Mouse (Mus musculus): ENCODE results near the gene Slc34a1. TPM values are rescaled to one million over a fixed set of nuclear protein-coding genes. Genes with fewer than 3 reads are reported as not detected.
"Not testable (repeated sequence)": the region's sequence is repeated elsewhere in the genome, so short reads cannot be mapped to it uniquely, and the experiment has no call there.

The Slc34a1 gene
- total RNA-seq, 2 experiments from 2014 or later, result not detected

DNA sequence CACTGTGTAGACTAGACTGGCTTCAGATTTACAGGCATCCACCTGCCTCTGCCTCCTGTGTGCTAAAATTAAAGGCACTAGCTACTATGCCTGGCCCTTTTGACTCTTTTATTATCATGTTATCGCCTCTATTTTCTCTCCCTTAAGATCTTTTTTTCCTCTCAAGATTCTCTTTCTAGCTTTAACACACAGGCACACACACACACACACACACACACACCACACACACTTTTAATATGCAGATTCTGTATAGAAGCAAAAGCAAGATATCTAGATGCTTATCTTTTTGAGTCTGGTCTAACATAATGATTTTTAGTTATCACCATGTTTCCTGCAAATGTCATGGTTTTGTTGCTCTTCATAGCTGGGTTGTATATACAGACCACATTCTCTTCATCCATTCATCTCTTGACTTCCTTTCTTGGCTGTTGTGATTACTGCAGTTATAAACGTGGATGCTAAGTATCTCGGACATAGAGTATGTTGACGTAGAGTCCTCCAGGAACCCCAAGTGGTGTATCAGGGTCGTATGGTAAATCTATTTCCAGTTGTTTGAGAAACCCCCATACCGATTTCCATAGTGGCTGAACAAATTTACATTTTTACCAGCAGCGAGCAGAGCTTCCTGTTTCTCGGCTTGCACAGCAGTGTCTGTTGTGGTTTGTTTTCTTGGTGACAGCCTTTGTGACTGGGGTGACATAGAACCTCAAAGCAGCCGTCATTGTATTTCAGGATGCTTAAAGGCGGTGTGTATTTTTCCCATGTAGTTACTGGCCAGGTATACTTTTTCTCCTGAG is 34.1 kb downstream of the Slc34a1 start:
- no peak for DNase-seq
- intact Hi-C loops (cut with DNase I), result no loop called here

GRCm38 (mm10) chr13:55437111-55437629 is 39.2 kb downstream of the Slc34a1 start:
- intact Hi-C loops (cut with DNase I); DNase-seq: not testable (repeated sequence)

DNA sequence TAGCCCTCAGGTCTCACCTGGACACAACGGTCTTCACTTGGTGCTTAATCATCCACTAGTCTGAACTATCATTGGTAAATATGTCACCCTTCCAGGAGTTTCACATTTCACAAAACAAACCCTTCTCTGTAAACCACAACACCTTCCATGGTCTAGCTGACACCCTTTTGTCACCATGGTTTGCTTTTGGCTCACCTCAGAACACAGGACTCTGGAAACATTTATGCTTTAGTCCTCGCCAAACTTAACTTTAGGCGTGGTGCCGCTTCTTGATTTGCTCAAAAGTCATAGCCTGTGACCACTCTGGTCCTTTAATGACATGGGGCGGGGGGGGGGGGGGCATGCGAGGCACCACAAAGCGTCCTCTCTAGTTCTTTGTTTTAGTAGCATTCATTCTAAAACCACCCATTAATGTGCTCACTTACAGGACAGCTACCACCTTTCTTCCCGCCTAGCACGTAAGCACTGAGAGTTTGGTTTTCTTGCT is 45.9 kb downstream of the Slc34a1 start:
- intact Hi-C loops (cut with DNase I), result loop anchor here (10.0 kb wide), 1 partner anchor 229 kb away; no protein-coding TSS in a partner anchor
- no peak for DNase-seq

DNA sequence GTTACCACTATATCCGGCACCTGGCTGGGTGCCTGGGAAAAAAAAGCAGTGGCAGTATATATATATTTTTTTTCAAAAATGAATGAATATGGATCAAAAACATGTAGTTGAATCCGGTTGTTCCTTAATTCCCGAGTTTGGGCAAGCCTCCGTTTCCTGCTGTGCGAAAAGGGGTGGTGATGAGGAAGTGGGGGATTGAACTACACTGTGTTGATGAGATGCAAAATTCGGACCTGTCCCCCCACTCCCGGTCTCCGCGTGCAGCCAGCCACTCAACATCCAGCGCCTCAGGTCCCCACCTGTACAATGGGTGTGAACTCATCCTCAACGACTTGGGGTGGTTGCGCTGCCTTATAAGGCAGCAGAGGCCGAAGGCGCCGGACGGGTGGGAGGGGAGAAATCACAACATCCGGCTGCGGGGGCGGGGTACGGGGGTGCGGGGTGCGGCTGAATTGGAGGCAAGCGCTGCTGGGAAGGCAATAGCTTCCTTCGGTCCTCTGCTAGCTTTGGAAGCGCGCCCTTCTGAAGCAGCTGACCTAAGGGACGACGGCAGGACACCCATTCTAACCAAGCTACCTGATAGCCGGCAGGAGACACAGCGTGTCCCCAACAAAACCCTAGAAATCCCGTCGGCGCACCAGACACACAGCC is 46.4 kb downstream of the Slc34a1 start:
- DNase-seq, result no peak
- intact Hi-C loops (cut with DNase I), result loop anchor here (10.0 kb wide), 1 partner anchor 230 kb away; no protein-coding TSS in a partner anchor

GRCm38 (mm10) chr13:55444937-55445315 is 46.9 kb downstream of the Slc34a1 start, which contains the start of gene Grk6:
Grk6 (plus strand) TSS chr13:55445072.
- DNase-seq, result peak; percentile 99 to 100
- intact Hi-C loops (cut with DNase I), result loop anchor here (10.0 kb wide), 1 partner anchor 230 kb away; no protein-coding TSS in a partner anchor

DNA sequence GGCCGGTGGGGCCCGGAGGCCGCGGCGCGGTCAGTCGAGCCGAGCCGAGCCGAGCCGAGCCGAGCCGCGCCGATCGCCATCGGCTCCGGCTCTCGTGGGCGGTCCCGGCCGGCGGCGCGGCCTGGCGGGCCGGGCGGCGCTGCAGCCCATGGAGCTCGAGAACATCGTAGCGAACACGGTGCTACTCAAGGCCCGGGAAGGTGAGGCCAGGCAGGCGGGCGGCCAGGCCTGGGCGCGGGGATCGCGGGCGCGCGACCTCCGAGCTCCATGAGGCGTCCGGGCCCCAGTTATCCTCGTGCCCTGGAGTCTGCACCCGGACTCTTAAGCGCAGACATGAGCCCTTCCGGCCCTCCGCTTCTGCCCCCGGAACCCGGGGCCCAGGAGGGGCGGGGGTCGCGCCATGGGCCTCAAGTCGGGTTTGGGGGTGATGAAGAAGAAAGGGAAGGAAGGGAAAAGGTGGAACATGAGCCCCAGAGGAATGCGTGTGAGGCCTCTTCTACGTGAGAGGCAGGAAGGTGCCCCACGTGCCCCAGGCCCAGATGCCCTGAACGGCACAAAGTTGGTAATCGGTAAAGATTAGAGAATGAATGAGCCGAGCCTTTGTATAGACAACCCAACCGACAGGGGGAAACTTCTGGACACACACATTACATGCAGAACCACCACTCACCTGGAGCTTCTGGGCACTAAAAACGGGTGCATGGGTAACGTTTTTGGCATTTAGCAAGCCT is 47.5 kb downstream of the Slc34a1 start:
- intact Hi-C loops (cut with DNase I), result loop anchor here (10.0 kb wide), 1 partner anchor 231 kb away; no protein-coding TSS in a partner anchor
- DNase-seq, result peak in 1 of 2 experiments; percentile 66

DNA sequence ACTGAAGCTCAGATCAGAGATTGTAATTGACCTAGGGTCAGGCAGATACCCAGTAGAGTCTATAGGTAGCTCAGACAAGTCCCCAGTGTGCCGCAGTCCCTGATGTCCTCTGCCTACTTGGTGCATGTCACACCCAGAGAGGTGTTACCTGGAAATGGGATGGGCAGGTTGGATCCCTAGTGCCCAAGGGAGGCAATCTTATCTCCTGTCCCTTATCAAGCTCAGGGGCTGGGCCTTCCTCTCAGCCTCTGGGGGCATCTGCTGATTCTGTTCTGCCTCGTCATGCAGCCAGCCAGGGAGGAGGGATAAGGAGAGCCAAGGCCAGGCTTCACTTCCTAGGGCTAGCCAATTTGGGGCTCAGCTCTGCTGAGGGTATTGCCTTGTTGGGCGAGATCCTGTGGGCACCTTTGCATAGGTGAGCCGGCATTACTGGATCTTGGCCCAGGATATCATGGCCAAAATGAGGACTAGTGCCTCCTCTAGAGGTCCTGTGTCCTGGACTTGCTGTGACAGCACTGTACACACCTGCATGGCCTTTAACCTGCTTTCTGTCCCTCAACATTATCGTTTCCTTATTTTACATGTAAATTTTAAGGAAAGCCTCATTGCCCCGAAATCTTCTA is 48.6 kb downstream of the Slc34a1 start:
- no peak for DNase-seq
- intact Hi-C loops (cut with DNase I), result loop anchor here (10.0 kb wide), 1 partner anchor 232 kb away; no protein-coding TSS in a partner anchor

DNA sequence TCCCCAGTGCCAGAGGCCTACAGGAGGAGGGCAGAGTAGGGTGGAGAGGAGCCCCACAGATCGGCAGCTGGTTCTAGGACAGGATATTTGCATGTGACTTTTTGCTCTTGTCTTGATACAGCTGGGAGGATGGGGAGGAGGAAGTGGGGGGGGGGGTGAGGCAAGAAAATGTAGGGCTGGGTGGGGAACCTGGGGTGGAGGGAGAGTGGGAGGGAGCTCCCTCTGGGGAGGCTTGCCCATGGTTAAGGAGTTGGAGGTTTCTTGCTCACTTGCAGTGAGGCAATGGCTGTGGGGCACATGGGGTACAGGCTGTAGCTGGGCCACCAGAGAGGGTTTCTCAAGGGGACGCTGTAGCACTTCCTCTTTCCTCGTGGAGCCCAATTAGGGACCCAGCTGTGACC is 49.6 kb downstream of the Slc34a1 start:
- DNase-seq, result no peak
- intact Hi-C loops (cut with DNase I), result loop anchor here (10.0 kb wide), 1 partner anchor 233 kb away; no protein-coding TSS in a partner anchor

DNA sequence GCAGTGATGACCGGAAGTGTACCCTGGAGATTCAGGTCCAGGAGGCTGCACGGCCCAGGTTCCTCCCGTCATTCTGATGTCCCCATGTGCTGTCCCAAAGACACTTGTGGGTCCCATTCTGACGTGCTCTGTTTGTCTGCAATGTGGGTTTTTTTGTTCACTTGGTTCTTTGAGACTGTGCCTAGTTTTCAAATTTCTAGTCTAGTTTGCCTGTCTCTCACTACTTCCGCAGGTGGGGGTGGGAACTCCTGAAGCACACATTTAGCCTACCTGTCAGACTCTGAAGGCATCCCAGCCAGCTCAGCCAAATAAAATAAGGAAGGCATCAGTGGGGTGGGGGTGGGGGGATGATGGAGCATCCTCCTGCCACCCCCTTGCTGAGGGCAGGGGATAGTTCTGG is 50.1 kb downstream of the Slc34a1 start:
- intact Hi-C loops (cut with DNase I), result loop anchor here (10.0 kb wide), 1 partner anchor 233 kb away; no protein-coding TSS in a partner anchor
- no peak for DNase-seq

- intact Hi-C loops (cut with DNase I), result loop anchor here (10.0 kb wide), 1 partner anchor 234 kb away; no protein-coding TSS in a partner anchor
- no peak for DNase-seq
These were observed 51.2 kb downstream of the Slc34a1 start for GRCm38 (mm10) chr13:55449205-55449604.

DNA sequence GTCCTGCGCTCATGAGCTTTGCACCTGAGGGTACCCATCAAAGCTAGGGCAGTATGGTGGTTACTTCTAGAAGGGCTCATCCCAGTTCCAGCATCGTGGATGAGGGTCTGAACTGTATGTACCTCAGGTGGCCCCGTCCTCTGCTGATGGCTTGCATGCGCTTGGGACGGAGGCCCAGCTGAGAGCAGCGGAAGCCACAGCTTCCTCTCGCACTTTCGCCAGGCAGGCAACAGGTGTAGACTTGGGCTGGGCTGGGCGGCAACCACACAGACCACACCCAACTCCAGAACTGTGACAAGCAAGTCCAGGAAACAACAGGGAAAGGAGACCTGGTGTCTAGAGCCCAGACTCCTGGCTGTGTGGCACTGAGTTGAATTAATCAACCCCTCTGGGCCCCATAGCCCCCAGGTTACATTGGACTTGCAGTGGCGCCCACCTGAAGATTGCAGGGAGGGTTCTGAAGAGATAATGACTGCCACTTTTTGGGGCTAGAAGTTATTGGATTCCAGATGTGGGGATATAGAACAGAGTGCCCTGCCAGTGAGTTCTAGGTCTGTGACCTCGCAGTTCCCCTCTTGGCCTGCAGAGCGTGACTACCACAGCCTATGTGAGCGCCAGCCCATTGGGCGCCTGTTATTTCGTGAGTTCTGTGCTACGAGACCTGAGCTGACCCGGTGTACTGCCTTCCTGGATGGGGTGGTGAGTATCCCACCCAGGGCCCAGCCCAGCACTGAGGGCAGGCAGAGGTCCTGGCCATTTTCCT is 51.9 kb downstream of the Slc34a1 start:
- DNase-seq, result no peak
- intact Hi-C loops (cut with DNase I), result loop anchor here (10.0 kb wide), 1 partner anchor 235 kb away; no protein-coding TSS in a partner anchor

DNA sequence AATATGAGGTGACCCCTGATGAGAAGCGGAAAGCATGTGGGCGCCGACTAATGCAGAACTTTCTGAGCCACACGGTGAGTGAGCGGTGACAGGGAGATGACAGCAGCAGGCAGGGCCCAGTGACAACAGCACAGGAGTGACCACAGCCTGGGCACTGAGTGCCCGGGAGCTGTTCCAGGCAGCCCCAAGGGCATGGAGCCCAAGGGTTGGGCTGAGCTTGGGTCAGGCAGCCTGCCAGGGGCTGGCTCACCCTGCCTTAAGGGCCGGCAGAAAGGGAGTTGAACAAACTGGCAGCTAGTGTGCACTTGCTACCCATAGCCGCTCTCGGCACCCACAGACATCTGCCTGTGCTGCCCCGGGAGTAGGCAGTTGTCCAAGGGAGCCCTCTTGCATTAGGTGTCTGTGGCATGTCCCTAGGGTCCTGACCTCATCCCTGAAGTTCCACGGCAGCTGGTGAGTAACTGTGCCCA is 52.6 kb downstream of the Slc34a1 start:
- intact Hi-C loops (cut with DNase I), result no loop called here
- DNase-seq, result peak; percentile 91 to 92

- no peak for DNase-seq
- intact Hi-C loops (cut with DNase I), result no loop called here
These were observed 53.3 kb downstream of the Slc34a1 start for GRCm38 (mm10) chr13:55451296-55451695.

DNA sequence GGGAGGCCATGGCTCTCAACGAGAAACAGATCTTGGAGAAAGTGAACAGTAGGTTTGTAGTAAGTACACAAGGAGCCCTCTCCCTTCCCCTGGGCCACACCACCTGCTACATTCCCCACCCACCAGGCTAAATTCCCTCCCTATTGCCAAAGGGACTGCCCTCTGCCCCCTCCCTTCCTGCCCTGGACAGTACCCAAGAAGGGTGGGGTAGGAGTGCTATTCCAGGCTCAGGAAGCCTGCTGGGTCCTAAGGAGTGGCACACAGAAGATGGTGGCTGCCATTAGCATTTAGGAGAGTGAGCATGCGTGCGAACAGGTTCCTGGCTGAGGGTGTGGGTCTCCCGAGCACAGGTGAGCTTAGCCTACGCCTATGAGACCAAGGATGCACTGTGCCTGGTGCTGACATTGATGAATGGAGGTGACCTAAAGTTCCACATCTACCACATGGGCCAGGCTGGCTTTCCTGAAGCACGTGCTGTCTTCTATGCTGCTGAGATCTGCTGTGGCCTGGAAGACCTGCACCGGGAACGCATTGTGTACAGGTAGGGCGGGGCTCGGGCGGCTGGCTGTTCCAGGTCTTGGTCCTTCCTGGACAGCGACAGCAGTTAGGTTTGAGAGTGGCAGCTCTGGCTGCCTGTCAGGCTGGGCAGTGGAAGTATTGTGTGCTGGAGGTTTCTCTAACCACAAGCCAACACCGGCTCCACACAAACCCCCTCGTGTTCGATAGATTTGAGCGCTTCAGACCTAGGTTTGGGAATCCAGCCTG is 54.0 kb downstream of the Slc34a1 start:
- peak in 1 of 2 experiments; percentile 56 for DNase-seq
- intact Hi-C loops (cut with DNase I), result no loop called here

- DNase-seq, result no peak
- intact Hi-C loops (cut with DNase I), result no loop called here
These were observed 65.0 kb downstream of the Slc34a1 start for GRCm38 (mm10) chr13:55462965-55463364.

DNA sequence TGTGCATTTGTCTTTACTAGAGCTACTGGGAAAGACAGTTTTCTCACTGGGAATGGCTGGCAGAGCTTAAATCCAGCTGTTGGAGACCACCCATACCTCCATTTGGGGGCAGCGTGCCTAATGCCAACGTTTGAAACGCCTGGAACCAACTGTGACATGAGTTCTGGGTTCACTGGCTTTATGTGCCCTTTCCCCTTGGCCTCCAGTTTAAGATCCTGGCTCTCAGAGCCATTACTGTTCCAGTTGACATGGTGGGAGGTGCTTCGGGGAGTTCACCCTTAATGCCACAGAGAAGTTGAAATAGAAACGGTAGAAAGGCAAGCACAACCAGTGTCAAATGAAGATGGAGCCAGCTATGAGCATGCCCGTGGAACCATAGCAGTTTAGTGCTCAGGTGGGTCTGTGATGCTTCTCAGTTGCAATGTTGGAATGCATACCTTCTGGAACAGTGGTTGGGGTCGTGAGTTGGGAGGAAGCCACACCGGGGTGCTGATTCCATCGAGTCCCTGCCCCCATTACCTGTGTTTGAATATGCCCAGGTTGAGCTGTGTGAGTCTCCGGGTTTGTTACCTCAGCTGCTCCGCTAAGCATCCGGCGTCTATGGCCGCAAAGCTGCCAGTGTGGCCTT is 65.5 kb downstream of the Slc34a1 start:
- no peak for DNase-seq
- intact Hi-C loops (cut with DNase I), result no loop called here

DNA sequence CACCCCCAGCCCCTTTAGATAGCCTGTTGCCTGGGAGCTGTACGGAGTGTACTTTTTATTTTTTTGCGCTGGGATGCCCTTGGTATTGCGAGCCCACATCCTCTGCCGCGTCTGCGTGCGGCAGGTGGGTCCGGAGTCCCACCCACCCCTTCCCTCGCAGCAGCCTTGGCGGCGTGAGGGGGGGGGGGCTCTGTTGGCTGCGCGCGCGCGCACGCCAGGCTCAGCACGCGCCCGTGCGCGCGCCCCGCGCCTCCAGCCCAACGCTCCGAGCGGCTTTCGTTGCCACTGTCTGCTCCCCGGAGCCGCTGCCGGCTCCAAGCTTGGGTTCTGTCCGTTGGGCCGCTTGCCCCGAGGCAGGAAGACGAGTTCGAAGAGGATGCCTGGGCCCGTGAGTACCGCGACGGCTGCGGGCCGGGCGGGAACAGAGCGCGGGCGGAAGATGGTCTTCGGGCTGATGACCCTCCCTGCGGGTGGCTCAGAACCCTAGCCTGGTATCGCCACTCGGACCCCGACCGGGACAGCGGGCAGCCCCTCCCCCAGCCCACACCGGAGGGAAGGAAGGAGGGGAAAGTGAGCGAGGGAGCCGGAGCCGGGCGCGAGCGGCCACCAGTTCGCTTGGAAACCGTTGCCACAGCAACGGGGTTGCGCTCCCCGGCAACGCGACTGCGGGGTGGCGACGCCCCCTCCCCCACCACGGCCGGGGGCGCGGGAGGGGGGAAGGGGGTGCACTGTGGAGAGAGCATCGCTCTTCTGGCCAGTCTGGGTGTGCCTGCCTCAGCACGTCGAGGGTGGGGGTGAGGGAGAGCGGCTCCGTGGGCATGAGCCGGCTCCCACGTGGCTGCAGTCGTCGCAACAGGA is 66.3 kb downstream of the Slc34a1 start, which contains the start of gene Prr7:
Gene Prr7, plus strand, starts transcription at position 241 of the 858 bp plus-strand sequence.
- intact Hi-C loops (cut with DNase I), result no loop called here

More for the DNA sequence above, 66.3 kb downstream of the Slc34a1 start, which contains the start of gene Prr7:
- DNase-seq, result peak; percentile 48 to 55
